Mouse (Mus musculus) liver (tissue): Measurements from ENCODE around the gene Adcy10.

ENCODE experiments used
- DNase-seq: peaks from one replicate; pipeline ENCODE4 v3.0.0-alpha.2; 2020; ENCODE audit warnings: mixed read lengths

Adcy10 gene

DNA sequence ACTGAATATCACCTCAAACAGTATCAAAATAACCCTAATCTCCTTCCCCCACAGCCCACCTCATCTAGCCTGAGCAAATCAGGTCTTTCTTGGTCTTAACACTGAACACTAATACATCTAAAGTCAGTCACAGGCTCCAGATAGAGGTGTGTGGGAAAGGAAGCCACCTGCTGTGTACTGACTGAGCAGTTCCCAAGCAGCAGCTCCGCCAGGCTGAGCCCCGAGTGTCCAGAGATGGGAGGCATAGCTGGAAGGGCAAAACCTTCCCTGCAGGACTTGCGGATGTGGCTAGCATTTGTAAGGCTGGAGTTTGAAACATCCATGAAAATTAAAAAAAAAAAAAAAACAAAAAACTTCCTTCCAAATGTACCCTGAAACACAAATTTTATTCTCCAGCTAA, 120.1 kb downstream of the Adcy10 start:
- no peak for DNase-seq

DNA sequence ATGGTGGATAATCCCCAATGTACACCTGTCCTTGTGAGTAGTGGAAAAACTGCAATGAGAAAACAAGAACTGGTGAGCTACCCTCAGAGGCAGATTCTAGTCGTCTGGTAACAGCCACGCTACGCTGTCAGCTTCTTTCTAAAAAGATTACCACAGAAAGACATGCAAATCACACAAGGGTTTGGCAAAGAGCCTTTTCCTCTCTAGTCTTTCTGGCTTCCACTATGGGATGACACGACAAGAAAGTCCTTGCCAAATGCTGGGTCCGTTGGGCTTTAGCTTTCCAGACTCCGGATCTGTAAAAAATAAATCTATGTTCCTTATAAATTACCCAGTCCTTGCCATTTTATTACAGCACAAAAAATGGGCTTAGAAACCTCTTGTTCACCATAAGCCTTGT, 120.8 kb downstream of the Adcy10 start:
- DNase-seq: no peak

DNA sequence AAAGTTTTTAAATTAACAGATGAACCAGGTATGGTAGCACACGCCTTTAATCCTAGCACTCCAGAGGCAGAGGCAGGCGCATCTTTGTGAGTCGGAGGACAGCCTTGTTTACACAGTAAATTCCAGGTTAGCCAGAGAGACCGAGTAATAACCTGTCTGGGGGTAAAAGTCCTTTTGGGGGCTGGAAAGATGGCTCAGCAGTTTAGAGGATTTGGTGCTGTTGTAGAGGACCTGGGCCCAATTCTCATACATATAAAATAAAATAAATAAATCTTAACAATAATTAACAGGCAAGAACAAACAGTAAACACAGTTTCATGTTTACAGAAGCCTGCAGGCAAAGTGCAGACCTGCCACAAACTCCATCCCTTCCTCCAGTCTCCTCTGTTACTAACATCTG, 123.9 kb downstream of the Adcy10 start:
- DNase-seq: no peak

DNA sequence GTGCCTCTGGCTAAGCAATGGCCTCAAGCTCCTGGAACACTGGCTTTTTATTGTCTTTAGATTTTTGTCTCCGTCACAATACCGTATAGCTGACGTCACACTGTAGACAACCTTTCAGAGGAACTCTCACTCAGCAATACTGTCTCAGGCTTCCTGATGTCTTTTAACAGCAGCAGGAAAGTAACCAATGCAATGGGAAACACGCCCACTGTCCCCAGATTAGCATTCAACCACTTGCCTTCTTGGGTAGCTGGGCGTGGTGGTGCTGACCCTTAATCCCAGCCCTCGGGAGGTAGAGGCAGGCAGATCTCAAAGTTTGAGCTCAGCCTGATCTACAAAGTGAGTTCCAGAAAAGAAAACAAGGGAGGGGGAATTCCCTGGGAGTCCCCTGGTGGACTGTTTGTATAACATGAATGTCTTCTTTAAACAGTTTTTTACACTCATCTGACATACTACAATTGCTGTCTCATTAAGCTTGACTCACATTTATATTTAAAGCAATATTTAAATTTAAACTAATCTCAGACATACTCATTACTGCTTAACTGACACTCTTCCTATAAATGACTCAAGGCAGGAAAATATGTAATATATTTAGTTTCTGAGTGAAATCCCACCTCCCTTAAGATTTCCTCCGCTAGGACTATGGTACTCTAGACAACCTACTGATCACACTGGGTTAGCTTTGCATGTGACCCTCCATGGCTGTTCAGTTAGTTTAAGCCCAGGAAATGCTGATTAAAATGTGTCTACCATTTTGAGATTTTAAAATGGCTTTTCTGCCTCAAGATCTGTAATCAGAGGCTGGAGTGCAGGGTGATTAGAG, 124.7 kb downstream of the Adcy10 start:
- peak; percentile 7 for DNase-seq

DNA sequence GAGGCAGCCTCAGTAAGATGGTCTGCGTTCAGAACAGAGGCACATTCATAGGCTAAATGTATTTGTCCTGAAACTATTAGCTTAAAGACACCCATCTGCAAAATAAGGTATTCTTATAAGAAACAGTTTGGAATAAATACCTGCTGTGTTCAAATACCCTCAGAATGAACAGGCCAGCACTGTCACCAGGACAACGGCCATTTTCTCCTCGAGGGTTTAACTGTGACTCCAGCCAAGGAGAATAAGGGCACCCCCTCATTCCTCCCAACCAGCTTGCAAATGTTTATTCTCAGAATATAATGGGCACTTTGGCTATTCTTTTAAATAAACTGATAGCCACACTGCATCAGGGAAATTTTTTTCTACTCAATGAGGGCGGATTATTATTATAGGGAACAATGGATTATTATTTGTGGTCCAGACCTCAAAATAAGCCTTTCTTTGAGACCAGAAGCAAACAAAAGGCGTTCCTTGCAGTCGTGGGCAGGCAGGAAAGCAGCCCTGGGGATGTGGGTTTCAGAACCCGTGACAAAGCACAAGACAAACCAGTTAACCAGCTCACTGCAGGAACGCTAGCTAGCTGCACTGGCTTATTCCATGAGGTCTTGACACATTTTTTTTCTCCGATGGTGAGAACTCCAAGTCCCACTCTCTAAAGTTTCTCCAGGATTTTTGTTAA, 125.5 kb downstream of the Adcy10 start:
- no peak for DNase-seq

DNA sequence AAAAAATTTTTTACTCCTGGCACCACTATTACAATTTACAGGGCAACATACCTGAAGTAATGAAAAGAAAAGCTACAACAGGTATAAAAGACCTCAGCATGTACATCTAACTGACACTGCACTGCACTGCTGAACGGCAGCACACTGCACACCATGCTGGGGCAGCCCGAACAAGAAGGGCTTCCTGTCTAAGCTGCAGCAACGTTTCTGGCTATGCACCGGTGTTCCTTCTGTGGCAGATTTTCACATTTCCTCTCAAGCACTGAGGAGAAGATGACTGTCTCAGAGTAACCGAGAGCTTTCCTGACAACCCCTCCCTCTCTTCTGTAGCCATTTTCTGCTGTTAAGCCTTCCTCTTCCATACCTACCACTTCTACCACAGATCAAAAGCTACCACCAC, 127.7 kb downstream of the Adcy10 start:
- no peak for DNase-seq

DNA sequence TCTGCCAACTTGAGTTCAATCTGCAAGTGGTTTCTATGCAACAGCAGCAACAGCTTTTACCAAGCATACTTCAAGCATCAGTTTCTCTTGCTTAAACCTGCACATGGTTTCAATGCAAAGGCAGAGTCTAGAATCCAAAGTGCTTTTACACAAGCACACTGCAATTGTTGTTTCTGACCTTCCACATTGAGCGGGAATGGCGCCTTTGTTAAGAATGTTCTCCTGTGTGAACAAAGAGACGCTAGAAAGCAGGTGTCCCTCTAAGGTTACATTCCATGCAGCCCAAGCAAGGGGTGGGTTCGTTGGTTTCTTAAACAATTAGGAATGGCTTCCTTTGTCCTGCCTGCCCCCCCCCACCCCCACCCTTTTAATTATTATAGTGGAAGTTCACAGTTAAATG, 128.9 kb downstream of the Adcy10 start:
- DNase-seq: no peak

DNA sequence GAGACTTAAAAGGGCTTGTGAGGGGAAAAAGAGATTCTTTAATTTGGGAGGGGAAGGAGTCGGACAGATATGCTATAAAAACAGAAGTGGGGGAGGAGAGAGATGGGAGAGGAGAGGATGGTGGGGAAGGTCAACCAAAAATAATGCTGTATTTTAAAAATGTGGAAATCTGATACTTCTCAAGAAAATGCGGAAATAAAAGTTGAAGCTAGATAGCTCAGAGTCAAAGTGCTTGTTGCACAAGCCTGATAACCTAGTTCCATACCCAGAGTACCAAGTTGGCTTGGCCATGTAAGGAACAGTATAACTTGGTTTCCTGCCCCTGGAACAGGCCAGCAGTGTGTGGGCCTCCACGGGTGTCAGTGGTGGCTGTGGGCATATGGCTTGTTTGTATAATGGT, 129.8 kb downstream of the Adcy10 start:
- DNase-seq: no peak

DNA sequence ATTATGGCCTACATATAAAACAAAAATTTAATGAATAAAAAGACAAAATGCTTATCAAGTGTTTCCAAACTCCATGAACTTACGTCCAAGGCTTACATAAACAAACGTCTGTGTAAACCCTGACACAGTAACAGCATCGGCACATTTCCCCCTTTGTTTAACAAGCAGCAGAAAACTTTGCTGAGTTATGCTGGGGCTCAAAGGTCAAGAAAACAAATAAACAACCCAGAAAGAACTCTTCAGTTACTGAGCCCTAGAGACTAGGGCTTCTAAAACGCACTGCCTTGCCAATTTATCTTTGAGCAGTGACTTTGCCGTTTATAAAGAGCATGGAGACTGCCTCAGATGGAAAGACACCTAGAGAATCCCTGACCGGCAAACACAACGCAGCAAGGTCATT, 131.7 kb downstream of the Adcy10 start:
- DNase-seq: no peak

DNA sequence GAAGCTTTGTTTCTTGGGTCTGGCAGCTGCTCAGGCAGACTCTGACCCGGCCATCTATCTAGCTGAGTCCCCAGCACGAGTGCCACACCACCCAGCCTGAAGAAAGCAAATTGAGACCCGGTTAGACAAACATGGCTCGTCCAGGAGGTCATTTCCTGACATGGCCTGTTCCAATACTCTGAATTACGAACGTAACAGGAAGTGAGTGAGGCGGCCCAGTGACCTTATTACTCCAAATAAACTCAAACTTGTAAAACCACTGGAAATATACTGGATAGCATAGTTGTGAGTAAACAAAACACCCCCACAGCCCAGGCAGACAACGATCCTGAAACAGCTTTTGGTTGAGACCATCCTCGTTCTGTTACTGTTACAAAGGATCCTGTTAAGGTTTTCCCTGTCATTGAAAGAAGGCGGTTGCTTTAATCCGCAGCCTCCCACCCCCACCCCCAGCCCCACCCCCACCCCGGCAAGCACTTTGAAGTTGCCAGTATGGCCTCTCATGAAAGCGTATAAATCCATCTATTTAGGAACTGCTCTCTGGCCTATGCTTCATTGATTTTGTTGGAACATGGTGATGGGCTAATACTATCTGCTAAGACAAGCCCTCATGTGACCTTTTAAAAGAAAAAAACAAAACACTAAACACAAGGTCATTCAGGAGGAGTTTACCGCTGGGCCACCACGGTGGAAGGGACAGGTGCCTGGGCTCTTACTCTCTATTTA, 132.3 kb downstream of the Adcy10 start:
- DNase-seq: peak; percentile 42

DNA sequence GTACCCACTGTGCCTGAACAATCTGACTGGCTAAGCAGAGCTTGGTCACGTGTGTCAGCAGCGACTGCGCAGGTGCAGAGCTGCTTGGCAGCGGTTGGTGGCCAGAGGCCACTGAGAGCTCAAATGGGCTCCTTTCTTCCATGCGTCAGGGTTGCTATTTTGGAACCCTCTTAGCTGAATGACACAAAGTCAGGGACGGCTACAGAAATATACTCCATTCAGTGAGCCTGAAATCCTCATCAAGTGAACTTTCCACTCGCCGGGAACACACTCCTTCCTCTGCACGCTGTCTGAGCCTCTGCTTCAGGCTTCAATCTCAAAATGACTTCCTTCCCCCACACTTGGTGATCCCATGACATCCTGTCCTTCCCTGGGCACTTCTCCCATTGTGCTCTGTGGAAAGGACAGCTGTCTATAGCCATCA, 133.2 kb downstream of the Adcy10 start:
- no peak for DNase-seq

DNA sequence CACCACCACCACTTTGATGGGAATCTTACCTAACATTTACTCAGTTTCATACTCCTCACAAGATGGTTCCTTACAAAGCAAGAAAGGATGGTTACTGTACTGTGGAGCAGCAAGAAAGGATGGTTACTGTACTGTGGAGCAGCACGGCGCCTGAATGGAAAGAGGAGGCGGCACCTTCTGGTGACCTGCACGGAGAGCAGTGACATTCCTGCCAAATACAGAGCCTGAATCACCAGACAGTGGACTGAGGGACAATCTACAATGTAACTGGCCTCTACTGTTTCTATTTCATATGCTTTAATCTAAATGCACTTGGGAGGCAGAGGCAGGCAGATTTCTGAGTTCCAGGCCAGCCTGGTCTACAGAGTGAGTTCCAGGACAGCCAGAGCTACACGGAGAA, 140.1 kb downstream of the Adcy10 start:
- no peak for DNase-seq

DNA sequence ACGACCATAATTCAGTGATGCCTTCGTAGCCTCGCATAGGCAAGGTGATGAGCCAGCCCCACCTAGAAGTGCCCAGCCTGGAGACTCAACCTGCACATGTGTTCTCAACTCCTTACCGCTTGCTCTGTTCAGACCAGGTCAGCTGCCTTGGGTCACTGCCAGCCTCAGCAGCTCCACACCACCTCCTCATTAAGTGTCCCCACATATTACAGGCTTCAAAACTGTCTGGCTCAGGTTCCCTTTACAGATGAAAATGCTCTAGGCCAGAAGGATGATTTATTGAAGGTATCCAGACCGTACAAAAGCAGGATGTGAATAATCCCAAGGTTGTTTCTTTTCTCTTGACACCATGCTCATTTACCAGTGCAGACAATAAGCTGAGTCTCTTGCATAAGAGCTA, 140.9 kb downstream of the Adcy10 start:
- DNase-seq: no peak
